32 mouse cellular contexts compared by ENCODE assay signal in genomic region chr2:49984780-49985179, GRCm38 (mm10).
A peak's percentile ranks its signal among the peaks of the same experiment; 100 is the strongest.
DNase-seq lines count a peak whose midpoint lies in the region; ATAC-seq lines count a peak whose summit lies in the region.
"Had no signal": no experiment of that assay in that cellular context is flagged by ENCODE, and none has a peak within 500 bp of the region (broad histone marks: within the 10 kb centered on the region; RNA-seq: fewer than 3 reads in every experiment).

No protein-coding gene starts in this region.

- no peaks in the 10 kb centered on the region for H3K27me3 ChIP-seq in intestine, embryonic 14.5 days (replicated peaks; ENCODE audit: control insufficient read depth, insufficient read depth, low read length)
- H3K27me3 ChIP-seq in intestine, embryonic 16.5 days (replicated peaks; ENCODE audit: control insufficient read depth, insufficient read depth, low read length) = no peaks in the 10 kb centered on the region
- no peaks in the 10 kb centered on the region for H3K27me3 ChIP-seq in stomach, embryonic 15.5 days (replicated peaks)
- H3K27me3 ChIP-seq: CH12.LX; embryonic facial prominence, embryonic 13.5 days; forebrain, embryonic 12.5 days; heart, embryonic 12.5 days; heart, embryonic 15.5 days had no signal

- H3K9ac ChIP-seq in intestine, embryonic 14.5 days (ENCODE audit: low read length) = no peak overlapping the region
- no peak overlapping the region for H3K9ac ChIP-seq in intestine, embryonic 16.5 days (ENCODE audit: low read depth, low read length)
- no peak overlapping the region for H3K9ac ChIP-seq in stomach, embryonic 15.5 days
- H3K9ac ChIP-seq: embryonic facial prominence, embryonic 13.5 days; forebrain, embryonic 12.5 days; heart, embryonic 12.5 days; heart, embryonic 15.5 days; hindbrain, embryonic 14.5 days had no signal

- ATAC-seq in intestine, embryonic 14.5 days (replicated peaks; ENCODE audit: low FRiP score, low TSS enrichment, low read depth) = peak; percentile 91
- peak; percentile 81 for ATAC-seq in intestine, embryonic 16.5 days
- peak; percentile 80 for ATAC-seq in stomach, embryonic 15.5 days (ENCODE audit: insufficient read depth, low FRiP score, low read depth)
- ATAC-seq in frontal cortex, adult (ENCODE audit: low TSS enrichment) = no peak
- ATAC-seq: forebrain, embryonic 16.5 days; hindbrain, postnatal 0 days; inflammation-experienced regulatory T-cells, adult 6 months; Patski had no signal

- DNase-seq in intestine, embryonic 14.5 days (ENCODE audit: low spot score) = no peak
- DNase-seq in cerebellum, adult 8-10 months = no peak
- DNase-seq in urinary bladder, postnatal 14 days (ENCODE audit: low spot score) = no peak
- DNase-seq: adrenal gland, postnatal 10 days; adrenal gland, postnatal 36 days; B cell, adult 2 months; cerebellum, adult 11 months; cerebellum, adult 2 months; cerebellum, postnatal 10 days; cerebellum, postnatal 36 days; embryo, embryonic 11 days; gastrocnemius, adult 2 months; gastrocnemius, postnatal 14 days; heart, adult 18-20 months; heart, postnatal 10 days; heart, postnatal 4 days had no signal

- no peak overlapping the region for H3K4me3 ChIP-seq in intestine, embryonic 14.5 days (ENCODE audit: low read depth, low read length)
- H3K4me3 ChIP-seq in intestine, embryonic 16.5 days (ENCODE audit: low read length) = no peak overlapping the region
- H3K4me3 ChIP-seq in stomach, embryonic 15.5 days (replicated peaks) = no peak overlapping the region
- H3K4me3 ChIP-seq: embryonic facial prominence, embryonic 10.5 days; embryonic facial prominence, embryonic 13.5 days; erythroblast, embryonic 14.5 days; forebrain, embryonic 12.5 days; gastrocnemius, adult 2 months; heart, embryonic 12.5 days; heart, embryonic 15.5 days had no signal

- H3K9me3 ChIP-seq in intestine, embryonic 14.5 days (ENCODE audit: control insufficient read depth, low read length) = no peaks in the 10 kb centered on the region
- no peaks in the 10 kb centered on the region for H3K9me3 ChIP-seq in intestine, embryonic 16.5 days (ENCODE audit: control insufficient read depth, low read length)
- no peaks in the 10 kb centered on the region for H3K9me3 ChIP-seq in stomach, embryonic 15.5 days
- H3K9me3 ChIP-seq: embryonic facial prominence, embryonic 10.5 days; embryonic facial prominence, embryonic 13.5 days; forebrain, embryonic 12.5 days; heart, embryonic 12.5 days; heart, embryonic 15.5 days had no signal

- no peaks in the 10 kb centered on the region for H3K36me3 ChIP-seq in intestine, embryonic 14.5 days (ENCODE audit: control insufficient read depth, insufficient read depth, low read length)
- H3K36me3 ChIP-seq in intestine, embryonic 16.5 days (ENCODE audit: control insufficient read depth, insufficient read depth, low read length) = no peaks in the 10 kb centered on the region
- H3K36me3 ChIP-seq in stomach, embryonic 15.5 days = no peaks in the 10 kb centered on the region
- H3K36me3 ChIP-seq: embryonic facial prominence, embryonic 10.5 days; embryonic facial prominence, embryonic 13.5 days; forebrain, embryonic 12.5 days; G1E; heart, embryonic 12.5 days; heart, embryonic 15.5 days had no signal

- no peak overlapping the region for H3K27ac ChIP-seq in intestine, embryonic 14.5 days (ENCODE audit: low read depth)
- no peak overlapping the region for H3K27ac ChIP-seq in intestine, embryonic 16.5 days (ENCODE audit: low read length)
- H3K27ac ChIP-seq in stomach, embryonic 15.5 days = no peak overlapping the region
- H3K27ac ChIP-seq: embryonic facial prominence, embryonic 10.5 days; embryonic facial prominence, embryonic 13.5 days; forebrain, embryonic 12.5 days; gastrocnemius, adult 2 months; heart, embryonic 15.5 days; hindbrain, embryonic 14.5 days; hindbrain, postnatal 0 days had no signal

- 35% methylated on average over 3 of the region's 3 CpGs for WGBS in intestine, embryonic 14.5 days
- 40% methylated on average over 3 of the region's 3 CpGs for whole genome bisulfite sequencing in intestine, embryonic 16.5 days
- 35% methylated on average over 3 of the region's 3 CpGs for WGBS in stomach, embryonic 15.5 days

- H3K4me1 ChIP-seq in intestine, embryonic 14.5 days (replicated peaks; ENCODE audit: control insufficient read depth, insufficient read depth, low read length) = no peaks in the 10 kb centered on the region
- H3K4me1 ChIP-seq in intestine, embryonic 16.5 days (ENCODE audit: control insufficient read depth, insufficient read depth, low read length) = no peaks in the 10 kb centered on the region
- no peaks in the 10 kb centered on the region for H3K4me1 ChIP-seq in stomach, embryonic 15.5 days
- H3K4me1 ChIP-seq: forebrain, embryonic 12.5 days; heart, embryonic 12.5 days had no signal

- no peak overlapping the region for H3K4me2 ChIP-seq in intestine, embryonic 14.5 days (ENCODE audit: low read length)
- H3K4me2 ChIP-seq in intestine, embryonic 16.5 days (ENCODE audit: low read depth, low read length) = no peak overlapping the region
- no peak overlapping the region for H3K4me2 ChIP-seq in stomach, embryonic 15.5 days
- H3K4me2 ChIP-seq: embryonic facial prominence, embryonic 13.5 days; forebrain, embryonic 12.5 days; heart, embryonic 12.5 days; heart, embryonic 15.5 days; hindbrain, embryonic 14.5 days had no signal
